Mouse (Mus musculus) adrenal gland, postnatal 36 days (tissue): ENCODE results near the gene Lin7a. TPM values are rescaled to one million over a fixed set of nuclear protein-coding genes. Genes with fewer than 3 reads are reported as not detected.

Source experiments
- DNase-seq, 2 experiments: peaks; one replicate each; pipeline ENCODE4 v3.0.0; 2021; ENCODE audit warnings: mixed read lengths in 1 of 2
- total RNA-seq, 2 experiments: library from RNA; stranded (reverse); gene quantifications; 2 replicates each; pipeline ENCODE4 v1.2.3; 2021

Lin7a gene
- total RNA-seq, 2 experiments from 2014 or later: 1.5 to 2.1 TPM

DNA sequence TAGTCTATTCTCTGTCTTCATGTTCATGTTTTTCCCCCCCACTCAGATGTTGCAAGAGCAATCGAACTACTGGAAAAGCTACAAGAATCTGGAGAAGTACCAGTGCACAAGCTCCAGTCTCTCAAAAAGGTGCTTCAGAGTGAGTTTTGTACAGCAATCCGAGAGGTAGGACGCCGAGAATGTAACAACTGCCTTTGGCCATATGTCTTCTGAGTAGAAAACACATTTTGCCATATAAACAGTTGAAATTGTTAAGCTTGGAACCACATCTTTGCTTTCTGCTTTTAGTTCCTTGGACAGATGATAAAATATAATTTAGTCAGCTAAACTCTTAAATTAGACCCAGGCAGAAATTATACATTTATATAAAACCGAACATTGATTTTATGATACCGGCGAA lies 52.4 kb downstream of the Lin7a start:
- DNase-seq: no peak

DNA sequence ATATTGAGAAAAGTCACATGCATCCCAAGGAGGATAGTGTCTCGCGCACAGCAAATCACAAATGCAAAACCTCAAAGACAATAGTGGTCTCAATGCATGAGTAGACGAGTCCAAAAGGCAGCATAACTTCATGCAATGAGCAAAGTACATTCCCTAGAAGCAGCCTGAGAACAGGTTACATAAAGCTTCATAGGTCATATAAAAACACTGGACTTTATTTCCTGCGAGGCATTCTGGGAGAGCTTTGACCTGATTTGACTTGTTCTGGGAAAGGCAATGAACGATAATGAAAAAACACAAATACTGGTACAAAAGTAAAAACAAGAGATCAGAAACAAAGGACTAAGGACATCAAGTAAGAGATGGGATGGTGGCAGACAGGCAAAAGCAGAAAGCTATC lies 54.1 kb downstream of the Lin7a start:
- no peak for DNase-seq

DNA sequence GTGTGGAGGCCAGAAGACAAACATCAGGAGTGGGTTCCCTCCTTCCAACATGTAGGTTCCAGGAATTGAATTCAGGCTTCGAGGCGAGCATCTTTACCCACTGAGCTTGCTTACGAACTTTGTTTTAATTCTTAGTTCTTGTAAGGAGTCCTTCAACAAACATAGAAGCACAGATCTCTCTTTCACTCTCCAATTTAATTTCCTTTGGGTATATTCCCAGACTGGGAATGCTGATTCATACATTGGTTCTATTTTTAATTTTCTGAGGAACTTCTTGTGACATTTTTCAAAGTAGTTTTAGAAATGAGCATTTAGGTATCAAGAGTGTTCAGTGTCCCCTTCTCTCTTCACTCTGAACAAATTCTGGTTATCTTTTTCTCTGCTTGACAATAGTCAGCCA lies 68.0 kb downstream of the Lin7a start:
- DNase-seq: no peak

DNA sequence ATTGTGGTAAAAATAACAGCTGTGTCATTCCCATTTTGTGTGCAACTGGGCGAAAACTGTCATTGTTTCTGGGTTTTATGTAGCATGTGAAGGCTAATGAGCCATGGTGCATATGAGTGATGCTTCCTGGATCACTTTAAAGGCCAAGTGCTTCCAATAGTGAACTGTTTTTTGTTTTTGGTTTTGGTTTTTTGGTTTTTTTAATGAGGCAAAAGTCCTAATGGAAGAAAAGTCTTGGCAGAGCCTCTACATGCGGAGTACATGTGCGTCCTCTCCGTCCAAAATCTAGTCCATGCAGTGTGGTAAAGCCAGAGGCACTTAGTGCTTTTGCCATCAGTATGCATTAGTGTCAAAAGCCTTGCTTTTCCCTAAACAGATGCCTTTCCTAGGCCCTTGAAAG lies 69.7 kb downstream of the Lin7a start:
- no peak for DNase-seq

DNA sequence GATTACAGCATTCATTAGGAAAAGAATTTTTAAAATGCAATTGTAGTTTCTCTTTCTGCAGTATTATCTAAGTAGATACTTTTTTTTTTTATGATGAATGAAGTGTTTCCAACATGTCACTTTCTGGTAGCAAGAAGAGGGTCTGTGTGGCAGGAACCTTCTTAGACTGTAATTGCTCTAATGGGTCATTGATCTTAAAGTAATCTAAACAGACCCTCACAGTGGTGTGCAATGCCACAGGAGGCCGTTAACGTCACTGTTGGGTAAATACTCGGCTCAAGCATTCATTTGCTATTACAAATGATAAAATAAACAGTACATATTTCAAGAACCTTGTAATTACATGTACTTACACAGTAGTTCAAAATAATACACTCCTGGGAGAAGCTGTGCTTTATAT lies 72.7 kb downstream of the Lin7a start:
- DNase-seq: no peak

DNA sequence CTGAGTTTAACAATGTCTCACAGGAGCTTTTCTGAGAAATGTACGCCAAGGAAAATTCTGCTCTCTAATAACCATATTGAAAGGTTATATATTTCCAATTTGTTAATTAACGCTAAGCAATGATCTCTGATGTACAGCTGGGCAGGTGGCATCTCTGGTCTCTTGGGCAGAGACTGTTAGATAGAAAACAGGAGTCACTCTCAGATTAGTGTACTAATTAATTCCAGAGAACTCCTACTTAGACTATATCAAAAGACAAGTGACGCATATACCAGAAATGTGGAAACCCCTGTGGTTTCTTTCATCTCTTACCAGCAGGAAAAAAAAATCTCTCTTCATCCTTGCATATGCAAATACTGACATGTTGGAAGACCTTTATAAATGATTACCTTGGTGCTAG lies 76.4 kb downstream of the Lin7a start:
- no peak for DNase-seq

DNA sequence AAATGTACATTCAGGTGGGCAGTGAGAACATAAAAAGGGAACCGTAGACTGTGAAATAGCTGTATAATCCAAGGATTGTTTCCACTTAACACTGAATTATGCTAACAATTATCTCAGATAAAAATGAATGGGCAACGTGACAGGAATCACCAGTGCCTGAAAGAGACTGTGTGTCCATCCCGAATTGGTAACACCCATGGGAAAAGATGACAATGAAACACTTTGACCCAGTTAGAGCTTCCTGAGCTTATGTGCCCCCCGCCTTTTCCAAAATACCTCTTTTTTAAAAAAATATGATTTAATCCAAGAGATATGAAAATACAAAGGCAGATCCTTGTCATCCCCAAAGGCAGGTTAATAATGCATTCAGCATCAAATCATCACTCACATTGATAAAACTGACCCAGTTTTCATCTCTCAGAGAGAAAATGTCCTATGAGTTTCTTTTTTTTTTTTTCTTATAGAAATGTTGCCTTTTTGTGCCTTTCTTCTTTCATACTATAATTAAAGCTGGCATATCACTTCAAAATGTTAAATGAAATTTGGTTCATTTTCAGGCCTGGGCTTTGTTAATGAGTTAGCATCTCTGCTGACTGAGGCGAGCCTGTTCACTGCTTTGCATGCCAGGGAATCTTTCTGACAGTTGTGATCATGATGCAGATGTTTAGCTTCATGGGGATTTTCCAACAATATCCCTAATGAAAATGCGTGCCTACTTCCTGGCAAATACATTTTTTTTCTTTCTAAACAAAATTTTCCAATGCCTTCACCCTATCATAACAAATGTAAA lies 80.4 kb downstream of the Lin7a start:
- no peak for DNase-seq

DNA sequence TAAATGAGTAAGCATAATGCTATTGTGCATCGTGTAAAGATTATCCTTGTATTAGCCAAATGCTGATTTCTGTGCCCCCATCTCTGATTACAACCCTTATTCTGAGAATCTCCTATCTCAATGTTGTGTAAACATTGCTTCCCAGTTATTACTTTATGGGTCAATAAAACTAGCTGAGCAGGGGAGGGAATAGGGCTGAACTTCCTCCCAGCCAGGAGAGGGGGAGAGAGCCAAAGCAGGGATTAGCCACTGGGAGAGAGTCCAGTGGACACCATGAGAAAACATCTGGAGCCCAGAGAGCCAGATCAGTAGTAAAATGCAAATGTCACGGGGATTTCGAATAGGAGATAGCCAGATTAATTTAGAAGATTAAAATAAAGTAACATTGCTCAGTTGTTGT lies 82.0 kb downstream of the Lin7a start:
- DNase-seq: no peak

DNA sequence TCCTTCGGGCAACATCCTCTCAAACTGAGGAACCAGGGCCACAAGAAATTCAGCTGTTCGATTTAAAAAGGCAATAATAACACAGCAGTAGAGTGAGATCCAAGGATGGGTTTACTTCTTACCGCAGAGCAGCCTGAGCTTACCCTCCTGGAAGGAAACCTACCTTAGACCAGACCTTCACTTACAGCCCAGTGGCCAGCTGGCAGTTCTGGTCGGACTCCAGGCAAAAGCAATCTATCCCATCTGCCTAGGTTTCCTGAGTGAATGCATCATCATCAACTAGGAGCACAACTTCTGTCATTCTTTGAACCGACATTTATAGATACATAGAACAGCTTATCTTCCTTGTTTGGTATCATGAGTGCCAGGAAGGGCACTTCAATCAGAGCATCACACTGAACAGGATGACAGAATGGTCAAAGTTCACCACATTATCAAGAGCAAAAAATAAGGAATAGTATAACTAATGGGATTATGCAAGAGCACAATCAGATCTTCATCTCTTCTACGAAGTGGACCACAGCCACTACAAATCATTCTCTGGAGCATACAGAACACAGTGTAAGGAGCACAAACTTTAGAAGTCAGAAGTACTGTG lies 87.1 kb downstream of the Lin7a start:
- DNase-seq: no peak

DNA sequence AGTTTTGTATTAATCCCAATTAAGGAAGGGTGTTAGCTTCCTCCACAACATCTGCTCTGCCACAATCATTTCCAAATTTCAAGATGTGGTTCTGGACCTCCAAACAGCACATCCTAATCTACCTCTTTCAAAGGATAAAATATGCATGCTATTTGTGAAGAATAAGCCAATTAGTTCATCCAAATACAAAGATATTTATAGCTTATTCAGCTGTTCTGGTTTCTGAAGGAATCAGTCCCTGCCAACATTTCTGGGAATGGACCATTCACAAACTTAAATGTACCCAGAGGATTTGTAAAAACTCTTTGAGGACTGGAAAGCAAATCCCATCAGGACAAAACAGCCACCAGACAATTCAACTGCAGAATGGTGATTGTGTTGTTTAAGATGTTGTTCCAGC lies 87.8 kb downstream of the Lin7a start:
- DNase-seq: no peak

DNA sequence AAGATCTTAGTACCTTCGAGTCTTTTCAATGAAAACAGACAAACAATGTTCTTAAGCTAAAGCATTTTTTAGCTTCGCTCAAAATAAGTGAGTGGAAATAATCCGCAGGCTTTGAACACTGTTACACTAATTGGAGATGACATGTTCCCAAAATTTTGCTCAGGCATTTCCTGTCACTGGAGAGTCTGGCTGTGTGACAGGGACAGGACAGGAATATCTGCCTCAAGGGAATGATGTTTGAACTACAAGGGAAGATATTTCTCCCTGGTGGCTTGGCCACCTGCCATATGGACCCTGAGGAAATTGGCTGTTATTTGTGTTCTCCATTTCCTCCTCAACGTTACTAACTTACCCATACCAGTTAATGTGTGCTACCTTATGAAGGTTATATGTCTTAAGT lies 90.1 kb downstream of the Lin7a start:
- DNase-seq: no peak

DNA sequence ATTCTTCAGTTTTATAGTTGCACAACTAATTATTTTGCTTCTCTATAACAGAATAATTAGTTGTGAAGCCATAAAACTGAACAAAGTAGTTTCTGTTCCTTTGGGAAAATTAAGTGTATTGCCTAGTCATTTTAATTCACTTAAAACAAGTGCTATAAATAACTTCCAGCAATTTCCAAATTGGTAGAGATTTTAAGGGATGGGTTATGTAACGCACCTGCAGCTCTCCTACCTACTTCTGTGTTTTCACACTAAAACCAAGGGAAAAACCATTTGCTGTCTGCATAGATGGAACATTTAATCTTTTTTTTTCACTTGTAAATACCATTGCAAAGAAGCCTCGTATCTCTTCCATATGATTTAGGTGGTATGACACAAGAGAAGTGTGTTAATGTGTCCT lies 90.5 kb downstream of the Lin7a start:
- DNase-seq: no peak

DNA sequence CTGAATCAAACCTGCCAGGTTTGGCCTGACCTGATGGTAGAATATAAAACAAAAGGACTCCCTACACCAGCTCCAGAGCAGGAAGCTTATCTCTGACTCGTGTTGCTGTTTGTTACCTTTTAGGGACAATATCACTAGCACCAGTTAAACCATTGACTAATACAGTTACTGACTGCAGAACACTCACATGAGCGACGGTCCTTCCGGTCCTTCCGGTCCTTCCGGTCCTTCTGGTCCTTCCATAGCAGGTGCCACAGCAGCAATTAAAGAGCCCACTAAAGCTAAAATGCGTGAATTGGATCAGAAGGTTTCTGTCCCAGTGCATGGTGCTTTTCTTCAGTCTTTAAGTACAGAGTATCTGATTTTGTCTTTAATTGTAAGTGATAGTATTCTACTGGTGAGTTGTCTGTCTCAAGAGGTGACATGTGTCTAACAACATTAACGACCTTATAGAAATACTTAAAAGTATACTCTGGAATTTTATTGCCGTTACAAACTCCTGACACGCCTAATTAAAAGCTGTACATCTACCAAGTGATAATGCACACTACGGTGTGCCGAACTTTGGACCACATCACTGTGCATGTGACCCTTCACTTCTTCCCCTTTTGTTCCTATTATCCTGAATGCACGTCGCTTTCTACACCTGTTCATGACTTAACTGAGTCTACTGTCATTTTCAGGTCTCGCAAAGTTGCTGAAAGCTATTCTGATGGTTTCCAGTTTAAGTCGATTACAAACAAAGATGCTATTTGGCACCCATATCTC lies 91.7 kb downstream of the Lin7a start:
- no peak for DNase-seq

DNA sequence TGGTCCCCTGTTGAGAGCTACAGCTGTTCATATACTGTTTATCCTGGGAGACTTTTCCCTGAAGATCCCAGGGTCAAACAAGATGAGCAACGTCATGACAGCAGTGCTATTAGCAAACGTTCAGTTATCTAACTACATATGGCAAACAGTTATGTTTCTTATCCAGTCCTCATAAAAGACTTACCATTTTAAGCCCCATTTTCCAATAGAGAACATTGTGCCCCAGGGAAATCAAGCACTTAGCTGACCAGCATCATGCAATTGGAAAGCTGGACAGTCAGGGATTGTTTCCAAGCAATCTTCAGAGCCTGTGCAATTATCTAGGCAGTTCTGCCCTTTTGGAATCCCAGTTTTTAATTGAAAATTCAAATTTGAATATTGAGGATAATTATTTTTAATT lies 105.7 kb downstream of the Lin7a start:
- DNase-seq: no peak

DNA sequence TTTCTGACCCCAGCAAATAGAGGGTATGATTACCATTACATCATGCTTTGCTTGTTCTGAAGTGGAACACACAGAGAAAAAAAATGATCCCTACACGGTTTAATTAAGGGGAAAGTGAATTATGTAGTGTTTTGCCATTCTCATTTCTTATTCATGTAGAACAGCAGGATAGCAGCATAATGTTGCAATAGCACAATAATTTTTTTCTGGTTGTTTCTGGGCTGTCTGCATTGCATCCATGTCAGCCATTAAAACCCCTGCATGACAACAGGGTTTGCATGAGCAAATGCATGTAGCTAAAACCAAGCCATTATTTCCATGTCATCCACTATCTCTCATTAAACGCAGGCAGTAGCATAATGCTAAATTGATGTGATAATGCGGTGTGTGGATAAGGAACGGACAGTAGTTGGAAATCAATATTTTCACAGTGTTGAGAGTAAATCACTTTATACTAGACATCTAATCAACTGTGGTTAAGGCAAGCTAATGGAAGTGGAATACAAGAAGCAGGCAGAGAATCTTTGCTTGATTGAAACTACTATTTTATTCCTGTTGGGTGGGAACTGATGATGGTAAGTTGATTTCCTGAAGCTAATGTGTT lies 109.8 kb downstream of the Lin7a start:
- DNase-seq: no peak

DNA sequence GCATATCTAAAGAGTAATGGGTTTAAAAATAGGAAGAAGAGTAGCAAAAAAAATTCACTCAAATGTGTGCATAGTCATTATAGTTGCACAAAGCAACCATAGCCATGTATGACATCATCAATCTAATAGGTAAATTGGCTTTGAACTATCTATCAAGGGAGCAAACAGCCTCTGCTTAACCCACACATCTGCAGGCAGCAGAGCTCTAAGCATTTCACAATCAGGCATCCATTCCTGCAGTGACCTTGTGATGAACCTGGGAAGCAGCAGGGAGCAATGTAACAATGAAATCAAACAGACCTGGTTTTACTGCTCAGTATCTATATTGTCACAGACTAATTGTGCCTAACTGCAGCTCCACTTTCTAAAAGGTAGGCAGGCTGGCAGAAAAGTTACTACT lies 112.3 kb downstream of the Lin7a start:
- no peak for DNase-seq

DNA sequence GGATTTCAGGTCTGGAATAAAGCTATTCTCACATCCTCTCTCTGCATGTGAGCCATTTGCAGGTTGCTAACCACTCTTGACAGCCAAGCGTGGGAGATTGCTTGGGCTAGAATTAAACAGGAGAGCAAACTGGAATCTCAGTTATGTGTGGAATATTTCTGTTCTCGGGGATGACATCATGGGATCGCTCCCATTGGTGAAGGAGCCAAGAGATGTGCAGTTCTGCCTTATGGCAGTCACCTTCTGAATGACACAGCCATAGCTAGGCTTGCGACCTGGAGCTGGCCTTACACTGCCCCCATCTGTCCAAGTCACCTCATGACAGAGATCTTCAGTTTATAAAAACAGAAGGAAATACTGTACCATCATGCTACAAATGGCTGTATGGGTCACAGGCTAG lies 118.0 kb downstream of the Lin7a start:
- peak; percentile 27 to 64 for DNase-seq

DNA sequence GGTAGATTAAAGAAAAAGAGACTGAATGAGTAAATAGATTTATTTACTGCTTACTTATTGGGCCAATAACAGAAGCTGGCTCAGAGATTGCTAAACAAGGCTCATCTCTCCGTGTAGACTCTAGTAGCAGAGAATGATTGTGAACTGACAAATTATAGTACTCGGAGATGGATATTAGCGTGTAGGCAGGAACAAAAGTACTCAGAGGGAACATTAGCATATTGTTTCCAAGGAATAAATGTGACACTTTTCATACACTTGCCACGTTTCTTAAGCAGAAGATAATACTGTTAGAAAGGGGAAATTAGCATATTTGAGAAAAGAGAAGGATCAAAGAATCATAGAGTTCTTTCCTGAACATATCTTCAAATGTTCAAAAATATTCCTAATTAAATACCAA lies 133.9 kb downstream of the Lin7a start:
- no peak for DNase-seq

DNA sequence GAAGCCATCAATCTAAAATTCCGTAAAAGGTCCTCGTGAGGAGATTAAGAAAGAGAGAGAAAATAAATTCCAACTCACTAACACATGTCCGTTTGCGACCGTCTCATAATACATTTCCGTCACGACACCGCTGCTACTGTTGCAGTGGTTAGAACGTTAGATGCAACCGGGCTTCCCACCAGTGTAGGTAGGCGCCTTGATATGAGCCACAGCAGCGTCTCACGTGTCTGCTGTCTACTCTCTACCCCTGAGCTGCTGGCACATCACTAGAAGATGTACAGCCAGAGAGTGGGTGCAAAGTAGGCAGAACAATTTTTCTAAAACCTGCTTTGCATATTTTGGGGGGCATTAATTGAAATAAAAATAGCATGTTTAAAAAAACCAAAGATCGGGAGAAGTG lies 146.8 kb downstream of the Lin7a start:
- DNase-seq: no peak

DNA sequence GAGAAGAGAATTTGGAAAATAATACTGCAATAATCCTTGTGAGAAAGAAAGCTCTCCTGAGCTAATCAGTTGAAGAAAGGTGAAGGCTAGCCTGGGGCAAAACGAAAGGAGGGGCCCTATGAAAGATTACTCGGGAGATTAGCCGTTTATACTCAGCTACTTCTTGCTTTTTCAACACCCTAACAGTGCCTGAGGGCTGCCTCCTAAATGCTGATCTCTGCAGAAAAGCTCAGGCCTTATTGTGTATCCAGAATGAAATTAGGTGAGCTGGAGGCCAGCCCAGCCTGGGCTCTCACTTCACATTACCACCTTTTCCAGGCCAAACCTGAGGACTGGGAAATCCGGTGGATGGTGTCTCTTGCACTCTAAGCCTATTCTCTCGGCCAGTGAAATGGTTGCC lies 165.5 kb downstream of the Lin7a start:
- DNase-seq: no peak

DNA sequence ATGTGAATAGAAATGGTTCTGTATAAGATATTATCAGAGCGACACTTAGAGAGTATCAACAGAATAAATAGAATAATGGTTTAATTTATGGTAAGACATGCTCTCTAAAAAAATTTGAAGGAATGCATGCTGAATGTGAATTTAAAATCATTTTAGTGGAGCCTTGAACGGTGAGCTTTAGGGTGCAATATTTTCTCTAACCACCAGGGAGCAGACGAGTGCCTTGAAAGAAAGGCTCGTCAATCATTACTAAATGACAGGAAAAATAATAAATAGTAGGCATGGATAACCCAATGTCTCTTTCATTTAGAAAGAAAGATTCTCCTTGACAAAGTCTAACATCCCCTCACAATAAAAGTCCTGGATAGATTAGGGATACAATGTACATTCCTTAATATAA lies 171.3 kb downstream of the Lin7a start:
- peak in 1 of 2 experiments; percentile 3 for DNase-seq

DNA sequence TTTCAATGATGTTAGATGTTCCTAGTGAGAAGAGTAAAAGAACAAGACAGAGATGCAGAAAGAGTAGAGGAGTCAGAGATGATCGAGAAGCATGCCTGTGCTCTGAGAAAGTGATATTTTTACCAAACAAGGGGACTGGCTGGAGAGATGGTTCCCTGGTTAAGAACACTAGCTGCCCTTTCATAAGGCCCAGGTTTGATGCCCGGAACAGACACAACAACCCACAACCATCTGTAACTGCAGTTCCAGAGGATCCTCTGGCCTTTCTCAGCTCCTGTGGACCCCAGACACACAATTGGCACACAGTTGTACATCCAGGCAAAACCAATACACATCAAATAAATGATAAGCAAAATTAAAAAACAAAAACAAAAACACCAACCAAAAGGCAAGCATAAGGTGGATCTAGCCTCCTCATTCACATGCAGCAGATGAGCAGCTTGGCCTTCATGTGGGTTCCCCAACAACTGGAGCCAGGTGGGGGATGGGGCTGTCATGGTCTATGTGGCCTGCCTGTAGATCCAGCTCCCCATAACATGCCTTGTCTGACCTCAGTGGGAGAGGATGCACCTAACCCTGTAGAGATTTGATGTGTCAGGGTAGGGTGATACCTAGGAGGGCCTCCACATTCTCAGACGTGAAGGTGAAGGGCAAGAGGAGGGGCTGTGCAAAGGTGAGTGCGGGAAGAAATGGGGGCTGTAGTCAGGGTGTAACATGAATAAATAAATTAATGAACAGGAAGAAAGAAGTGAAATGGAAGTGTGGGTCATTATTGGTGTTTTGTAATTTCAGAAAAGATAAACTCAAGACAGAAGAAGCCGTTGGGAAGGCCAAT lies 178.2 kb downstream of the Lin7a start:
- DNase-seq: no peak
